Mouse (Mus musculus): ENCODE measurements around the gene Wwox. TPM values are rescaled to one million over a fixed set of nuclear protein-coding genes. Genes with fewer than 3 reads are reported as not detected.

Gene Wwox
- polyA plus RNA-seq, 1 experiment from 2014 or later: 16.0 TPM

GRCm38 (mm10) chr8:115133711-115134218 is 694.3 kb downstream of the Wwox start:
- H3K4me3 ChIP-seq (replicated peaks): no peak overlapping the region
- WGBS: 30% methylated on average over 7 of the region's 7 CpGs
- H3K4me2 ChIP-seq: no peak overlapping the region
- ATAC-seq (replicated peaks; ENCODE audit: low FRiP score): no peak
- no peaks in the 10 kb centered on the region for H3K9me3 ChIP-seq (replicated peaks)
- H3K27ac ChIP-seq: no peak overlapping the region
- no peak overlapping the region for H3K9ac ChIP-seq
- peaks cover 7% of the 10 kb centered on the region; the same call in 1 of the 2 replicates for H3K4me1 ChIP-seq
- H3K36me3 ChIP-seq: no peaks in the 10 kb centered on the region
- H3K27me3 ChIP-seq: no peaks in the 10 kb centered on the region

GRCm38 (mm10) chr8:115136888-115137287 is 697.4 kb downstream of the Wwox start:
- no peaks in the 10 kb centered on the region for H3K36me3 ChIP-seq
- ATAC-seq (replicated peaks; ENCODE audit: low FRiP score): no peak

GRCm38 (mm10) chr8:115141614-115142013 is 702.2 kb downstream of the Wwox start:
- Histone ChIP-seq H3K27ac (no peak overlapping the region), H3K9ac (no peak overlapping the region)
- 41% methylated on average over 8 of the region's 8 CpGs for WGBS

More at GRCm38 (mm10) chr8:115136888-115137287, 697.4 kb downstream of the Wwox start:
- Histone ChIP-seq H3K27me3 (no peaks in the 10 kb centered on the region), H3K9me3 (replicated peaks) (no peaks in the 10 kb centered on the region), H3K4me3 (replicated peaks) (no peak overlapping the region), H3K4me2 (no peak overlapping the region), H3K4me1 (peaks cover 14% of the 10 kb centered on the region; the same call in 1 of the 2 replicates), H3K9ac (no peak overlapping the region), H3K27ac (no peak overlapping the region)
- 87% methylated on average over 10 of the region's 10 CpGs for WGBS

DNA sequence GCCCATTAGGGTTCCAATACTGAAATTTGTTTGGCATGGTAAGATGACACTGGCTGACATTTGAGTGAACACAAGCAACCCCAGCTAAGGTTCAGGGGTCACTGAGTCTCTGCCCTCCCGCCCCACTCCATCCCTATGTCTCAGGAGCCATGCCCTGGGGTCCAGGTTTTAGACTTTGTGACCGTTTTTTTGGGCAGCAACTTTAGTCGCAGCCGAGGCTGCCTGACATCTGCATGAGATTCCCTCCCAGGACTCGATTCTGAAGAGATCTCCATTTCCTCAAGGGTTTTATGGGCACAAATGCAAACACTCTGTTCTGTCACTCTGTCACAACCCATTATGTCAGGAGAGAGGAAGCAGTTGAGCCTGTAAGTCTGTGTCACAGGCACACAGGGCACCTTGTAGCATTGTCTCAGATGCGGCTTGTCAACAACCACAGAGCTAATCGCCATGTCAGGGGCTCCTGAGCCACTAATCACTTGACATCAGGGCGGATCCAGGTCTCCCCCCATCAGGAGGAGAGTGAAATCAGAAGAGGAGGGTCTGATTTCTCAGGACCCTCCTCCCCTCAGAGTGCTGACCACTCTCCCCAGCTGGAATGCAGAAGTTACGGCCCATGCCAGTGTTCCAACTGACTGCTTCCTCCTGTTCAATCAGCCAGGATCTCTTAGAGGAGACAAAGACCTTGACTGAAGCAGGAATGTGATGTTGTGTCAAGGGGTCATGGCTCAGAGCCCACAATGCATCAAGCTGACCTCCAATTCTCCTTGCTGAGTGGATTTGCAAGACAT is 704.3 kb downstream of the Wwox start:
- H3K4me2 ChIP-seq: no peak overlapping the region
- no peak overlapping the region for H3K4me3 ChIP-seq (replicated peaks)
- H3K9ac ChIP-seq: no peak overlapping the region
- peaks cover 31% of the 10 kb centered on the region for H3K4me1 ChIP-seq
- WGBS: 24% methylated on average over 9 of the region's 9 CpGs
- peak overlapping the region; percentile 61 for H3K27ac ChIP-seq
- no peaks in the 10 kb centered on the region for H3K27me3 ChIP-seq
- ATAC-seq (replicated peaks; ENCODE audit: low FRiP score): peak; percentile 84
- no peaks in the 10 kb centered on the region for H3K9me3 ChIP-seq (replicated peaks)
- no peaks in the 10 kb centered on the region for H3K36me3 ChIP-seq

More at GRCm38 (mm10) chr8:115141614-115142013, 702.2 kb downstream of the Wwox start:
- no peak for ATAC-seq (replicated peaks; ENCODE audit: low FRiP score)
- Histone ChIP-seq H3K4me1 (peaks cover 31% of the 10 kb centered on the region), H3K4me2 (no peak overlapping the region), H3K36me3 (no peaks in the 10 kb centered on the region), H3K27me3 (no peaks in the 10 kb centered on the region), H3K9me3 (replicated peaks) (no peaks in the 10 kb centered on the region), H3K4me3 (replicated peaks) (no peak overlapping the region)

GRCm38 (mm10) chr8:115147006-115147405 is 707.6 kb downstream of the Wwox start:
- no peak overlapping the region for H3K9ac ChIP-seq
- 68% methylated on average over 9 of the region's 9 CpGs for WGBS
- no peaks in the 10 kb centered on the region for H3K36me3 ChIP-seq
- no peak overlapping the region for H3K27ac ChIP-seq
- no peaks in the 10 kb centered on the region for H3K9me3 ChIP-seq (replicated peaks)
- no peak overlapping the region for H3K4me2 ChIP-seq
- H3K4me1 ChIP-seq: peaks cover 42% of the 10 kb centered on the region
- no peak overlapping the region for H3K4me3 ChIP-seq (replicated peaks)
- H3K27me3 ChIP-seq: no peaks in the 10 kb centered on the region
- ATAC-seq (replicated peaks; ENCODE audit: low FRiP score): no peak

DNA sequence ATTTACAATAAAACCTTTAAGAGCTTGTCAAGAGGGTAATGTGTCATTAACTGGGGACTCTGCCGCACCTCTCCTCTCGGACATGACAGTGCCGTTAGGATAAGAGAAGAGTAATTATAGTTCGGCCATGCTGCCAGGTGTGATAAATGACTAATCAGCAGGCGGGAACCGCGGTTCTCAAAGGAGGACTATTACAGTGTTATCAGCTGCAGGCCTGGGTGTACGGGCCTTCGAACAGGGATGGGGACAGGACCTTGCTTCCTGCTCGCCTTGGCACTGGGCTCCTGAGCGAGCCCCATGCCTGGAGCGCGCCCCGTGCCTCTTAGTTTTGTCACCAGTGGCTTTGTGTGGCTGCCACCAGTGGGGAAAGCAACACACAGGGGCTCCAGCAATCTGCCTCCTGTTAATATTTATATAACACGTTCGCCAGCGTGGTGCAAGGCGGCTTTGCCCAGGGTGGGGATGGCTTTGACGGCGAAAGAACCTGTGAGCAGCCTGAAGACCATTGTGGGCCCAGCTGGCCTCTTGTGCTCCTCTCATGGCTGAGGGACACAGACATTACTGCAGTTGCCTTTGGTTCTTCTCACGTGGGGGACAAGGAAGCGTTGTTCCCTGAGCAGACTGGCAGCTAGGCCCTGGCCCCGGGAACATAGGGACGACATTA is 711.1 kb downstream of the Wwox start:
- Histone ChIP-seq H3K4me1 (peaks cover 25% of the 10 kb centered on the region), H3K27ac (no peak overlapping the region), H3K9me3 (replicated peaks) (no peaks in the 10 kb centered on the region), H3K36me3 (no peaks in the 10 kb centered on the region), H3K4me2 (no peak overlapping the region), H3K27me3 (peaks cover 14% of the 10 kb centered on the region; the same call in 1 of the 2 replicates), H3K4me3 (replicated peaks) (no peak overlapping the region), H3K9ac (no peak overlapping the region)
- WGBS: 48% methylated on average over 24 of the region's 24 CpGs
- no peak for ATAC-seq (replicated peaks; ENCODE audit: low FRiP score)

- Histone ChIP-seq H3K4me3 (replicated peaks) (no peak overlapping the region), H3K9ac (no peak overlapping the region), H3K9me3 (replicated peaks) (no peaks in the 10 kb centered on the region), H3K36me3 (no peaks in the 10 kb centered on the region), H3K27me3 (peaks cover 14% of the 10 kb centered on the region; the same call in 1 of the 2 replicates), H3K4me2 (peak overlapping the region; percentile 19; the same call in 1 of the 2 replicates), H3K27ac (no peak overlapping the region), H3K4me1 (peaks cover 25% of the 10 kb centered on the region)
- ATAC-seq (replicated peaks; ENCODE audit: low FRiP score): 0 out of 2 replicates have a peak, but pooled peaks have one; percentile 36
- 10% methylated on average over 6 of the region's 6 CpGs for WGBS
These were observed 712.0 kb downstream of the Wwox start for GRCm38 (mm10) chr8:115151416-115151815.

DNA sequence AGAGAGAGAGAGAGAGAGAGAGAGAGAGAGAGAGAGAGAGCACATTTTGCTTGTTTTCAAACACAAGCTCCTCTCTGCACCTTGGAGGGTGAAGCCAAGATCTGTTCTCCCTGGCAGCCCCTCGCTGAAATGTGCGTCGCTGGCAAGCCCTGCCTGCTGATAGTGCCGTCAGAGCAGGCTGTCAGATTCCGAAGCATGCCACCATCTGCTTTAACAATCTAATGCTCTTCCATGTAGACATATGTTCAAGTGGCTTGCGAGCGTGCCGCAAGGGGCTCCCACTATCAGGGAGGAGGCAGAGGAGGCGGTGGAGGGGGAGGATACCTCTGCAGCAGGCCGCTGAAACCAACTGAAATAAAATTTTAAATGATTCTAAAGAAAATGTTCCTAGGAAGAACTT is 714.6 kb downstream of the Wwox start:
- peaks cover 14% of the 10 kb centered on the region; the same call in 1 of the 2 replicates for H3K27me3 ChIP-seq
- no peak overlapping the region for H3K4me3 ChIP-seq (replicated peaks)
- WGBS: 45% methylated on average over 10 of the region's 10 CpGs
- H3K36me3 ChIP-seq: no peaks in the 10 kb centered on the region
- no peaks in the 10 kb centered on the region for H3K9me3 ChIP-seq (replicated peaks)
- no peak overlapping the region for H3K27ac ChIP-seq
- no peak overlapping the region for H3K4me2 ChIP-seq
- ATAC-seq (replicated peaks; ENCODE audit: low FRiP score): no peak
- peaks cover 37% of the 10 kb centered on the region for H3K4me1 ChIP-seq
- H3K9ac ChIP-seq: no peak overlapping the region

- Histone ChIP-seq H3K36me3 (no peaks in the 10 kb centered on the region), H3K4me3 (replicated peaks) (no peak overlapping the region), H3K27me3 (peaks cover 14% of the 10 kb centered on the region; the same call in 1 of the 2 replicates), H3K4me2 (no peak overlapping the region), H3K27ac (no peak overlapping the region), H3K9me3 (replicated peaks) (no peaks in the 10 kb centered on the region), H3K9ac (no peak overlapping the region), H3K4me1 (peaks cover 37% of the 10 kb centered on the region)
- no peak for ATAC-seq (replicated peaks; ENCODE audit: low FRiP score)
- 86% methylated on average over 8 of the region's 8 CpGs for WGBS
These were observed 716.7 kb downstream of the Wwox start for GRCm38 (mm10) chr8:115156142-115156541.

- no peak overlapping the region for H3K9ac ChIP-seq
- peak overlapping the region; percentile 15; the same call in 1 of the 2 replicates for H3K27ac ChIP-seq
- H3K4me2 ChIP-seq: peak overlapping the region; percentile 75
- peaks cover 11% of the 10 kb centered on the region for H3K27me3 ChIP-seq
- no peak overlapping the region for H3K4me3 ChIP-seq (replicated peaks)
- H3K36me3 ChIP-seq: no peaks in the 10 kb centered on the region
- WGBS: 51% methylated on average over 12 of the region's 12 CpGs
- peaks cover 35% of the 10 kb centered on the region for H3K4me1 ChIP-seq
- H3K9me3 ChIP-seq (replicated peaks): no peaks in the 10 kb centered on the region
- ATAC-seq (replicated peaks; ENCODE audit: low FRiP score): peak; percentile 53
These were observed 718.7 kb downstream of the Wwox start for GRCm38 (mm10) chr8:115157977-115158720.

DNA sequence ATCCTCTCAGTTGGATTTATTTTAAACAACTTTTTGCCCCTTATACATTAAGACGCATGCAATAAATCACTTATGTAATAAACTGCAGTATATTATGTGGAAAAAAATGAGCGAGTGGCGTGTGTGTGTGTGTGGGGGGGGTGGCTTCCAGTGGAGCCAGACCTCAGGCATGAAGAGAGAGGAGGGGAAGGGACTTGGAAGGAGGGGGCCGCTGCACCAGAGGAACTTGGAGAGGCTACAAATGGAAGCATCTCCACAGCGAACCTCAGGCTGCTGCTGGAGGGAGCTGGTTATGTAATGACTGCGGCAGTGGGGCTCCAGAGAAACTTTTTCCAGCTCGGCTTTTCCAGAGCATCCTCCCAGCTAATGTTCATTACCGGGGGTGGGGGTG is 719.3 kb downstream of the Wwox start:
- Histone ChIP-seq H3K27me3 (peaks cover 14% of the 10 kb centered on the region), H3K36me3 (no peaks in the 10 kb centered on the region), H3K4me1 (peaks cover 34% of the 10 kb centered on the region), H3K9me3 (replicated peaks) (no peaks in the 10 kb centered on the region), H3K9ac (no peak overlapping the region), H3K4me3 (replicated peaks) (peak overlapping the region; percentile 45), H3K4me2 (peak overlapping the region; percentile 75), H3K27ac (peak overlapping the region; percentile 62; the same call in 1 of the 2 replicates)
- ATAC-seq (replicated peaks; ENCODE audit: low FRiP score): 0 out of 2 replicates have a peak, but pooled peaks have one; percentile 40
- WGBS: 4% methylated on average over 8 of the region's 8 CpGs
